Mouse (Mus musculus) skeletal muscle tissue, adult 2 months (tissue): Measurements from ENCODE around the gene Vmn2r50.
"Not testable (repeated sequence)": the region's sequence is repeated elsewhere in the genome, so short reads cannot be mapped to it uniquely, and the experiment has no call there.

ENCODE experiments used
- DNase-seq: peaks from one replicate; pipeline ENCODE4 v3.0.0-alpha.2; 2012; ENCODE audit warnings: low read depth, low spot score

The Vmn2r50 gene

DNA sequence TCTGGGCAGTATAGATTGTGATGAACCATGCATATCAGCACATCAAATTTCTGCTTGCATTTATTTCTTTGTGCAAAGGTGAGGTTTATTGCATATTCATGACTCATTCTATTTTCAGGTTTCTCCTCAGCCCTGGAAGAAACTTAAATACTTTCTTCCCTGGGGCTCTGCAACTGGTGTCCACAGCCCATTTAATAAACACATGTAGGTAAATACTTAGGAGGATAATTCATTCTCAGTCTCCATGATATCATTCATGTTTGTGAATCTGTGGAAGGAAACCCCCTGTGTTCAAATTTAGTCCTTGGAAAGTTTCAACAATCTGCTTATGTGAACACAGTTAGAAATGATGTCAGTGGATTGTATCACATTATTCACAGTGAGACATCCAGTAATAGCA lies at the start of gene Vmn2r50:
Vmn2r50 (minus strand) TSS at position 101 of the 400 bp plus-strand sequence.
- not testable (repeated sequence) for DNase-seq

DNA sequence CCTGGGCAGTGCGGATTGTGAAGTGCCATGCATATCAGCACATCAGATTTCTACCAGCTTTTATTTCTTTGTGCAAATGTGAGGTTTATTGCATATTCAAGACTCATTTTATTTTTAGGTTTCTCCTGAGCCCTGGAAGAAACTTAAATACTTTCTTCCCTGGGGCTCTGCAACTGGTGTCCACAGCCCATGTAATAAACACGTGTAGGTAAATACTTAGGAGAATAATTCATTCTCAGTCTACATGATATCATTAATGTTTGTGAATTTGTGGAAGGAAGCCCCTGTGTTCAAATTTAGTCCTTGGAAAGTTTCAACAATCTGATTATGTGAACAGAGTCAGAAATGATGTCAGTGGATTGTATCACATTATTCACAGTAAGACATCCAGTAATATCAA lies 60.9 kb downstream of the Vmn2r50 start, which contains the start of gene Vmn2r49:
Vmn2r49 (minus strand) TSS at position 101 of the 400 bp plus-strand sequence.
- not testable (repeated sequence) for DNase-seq
